Mouse (Mus musculus) kidney, embryonic 16.5 days (tissue): ENCODE results near the gene Depdc1b. TPM values are rescaled to one million over a fixed set of nuclear protein-coding genes. Genes with fewer than 3 reads are reported as not detected.

ENCODE experiments used
- ATAC-seq: fragments of 200-750 bp; cut with Nextera tagmentation; 2 replicates; pipeline ENCODE4 v1.8.0; 2017; ENCODE audit warnings: moderate TSS enrichment; ENCODE audit not compliant: low FRiP score, low TSS enrichment
- H3K27ac ChIP-seq: fragments of 300-500 bp; sonication (generic); 2 replicates; pipeline ENCODE4 v1.5.1; 2014; ENCODE audit warnings: low read length
- H3K27me3 ChIP-seq: fragments of 300-500 bp; sonication (generic); 2 replicates; pipeline ENCODE4 v1.6.1; 2014; ENCODE audit warnings: low read length, control low read depth, mixed read lengths; ENCODE audit not compliant: insufficient read depth
- H3K36me3 ChIP-seq: fragments of 300-500 bp; sonication (generic); 2 replicates; pipeline ENCODE4 v1.6.1; 2014; ENCODE audit warnings: low read length, control low read depth, mixed read lengths; ENCODE audit not compliant: insufficient read depth
- H3K4me1 ChIP-seq: fragments of 300-500 bp; sonication (generic); 2 replicates; pipeline ENCODE4 v1.6.1; 2014; ENCODE audit warnings: low read length, control low read depth, mixed read lengths; ENCODE audit not compliant: insufficient read depth
- H3K4me2 ChIP-seq: fragments of 300-500 bp; sonication (generic); replicated peaks from 2 replicates; pipeline ENCODE4 v1.6.1; 2014; ENCODE audit warnings: low read depth, low read length
- H3K4me3 ChIP-seq: fragments of 300-500 bp; sonication (generic); 2 replicates; pipeline ENCODE4 v1.5.1; 2014; ENCODE audit warnings: mild to moderate bottlenecking, low read length
- H3K9ac ChIP-seq: fragments of 300-500 bp; sonication (generic); replicated peaks from 2 replicates; pipeline ENCODE4 v1.6.1; 2014; ENCODE audit warnings: low read length
- H3K9me3 ChIP-seq: fragments of 300-500 bp; sonication (generic); 2 replicates; pipeline ENCODE4 v1.6.1; 2016; ENCODE audit warnings: low read length, control low read depth
- WGBS: fragments of 180-500 bp; shearing (Covaris S2); extraction: QIAGEN DNeasy Blood & Tissue Kit; methylation state at CpG from one replicate; pipeline ENCODE4 v1.1.7; 2014; 5-methylcytosine and 5-hydroxymethylcytosine counted together
- polyA plus RNA-seq: library from polyadenylated mRNA; unstranded; fragments of >200 nt; fragmentation: Nextera tagmentation; extraction: Ambion mirVana; gene quantifications from 2 replicates; pipeline ENCODE4 v1.2.1, GENCODE M21; 2015

Gene Depdc1b
- polyA plus RNA-seq, 1 experiment from 2014 or later = 12.7 TPM

DNA sequence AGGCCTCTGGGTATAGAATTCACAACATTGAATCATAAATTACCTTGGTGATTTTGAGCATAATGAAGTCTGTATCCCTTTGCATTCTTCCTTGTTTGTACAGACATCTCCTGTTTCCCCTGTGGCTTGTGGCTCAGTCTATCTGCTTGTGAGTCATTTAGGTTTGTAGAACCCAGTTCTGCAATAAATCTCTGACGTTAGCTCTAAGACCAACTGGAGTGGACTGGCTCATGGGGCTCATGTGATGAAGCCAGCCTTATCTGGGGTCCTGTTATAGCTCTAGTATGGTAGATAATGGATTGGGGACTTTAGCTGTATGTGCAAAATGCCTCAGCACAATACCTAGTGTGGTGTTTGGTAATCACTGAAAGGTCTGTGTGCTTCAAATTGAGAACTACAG, 12.3 kb upstream of the Depdc1b start:
- H3K4me2 ChIP-seq = no peak overlapping the region
- H3K9ac ChIP-seq = no peak overlapping the region
- H3K36me3 ChIP-seq = no peaks in the 10 kb centered on the region
- no peaks in the 10 kb centered on the region for H3K9me3 ChIP-seq
- no peak overlapping the region for H3K27ac ChIP-seq
- no peaks in the 10 kb centered on the region for H3K27me3 ChIP-seq
- no peak for ATAC-seq
- no peak overlapping the region for H3K4me3 ChIP-seq
- WGBS = 44% methylated on average over 1 of the region's 1 CpGs
- H3K4me1 ChIP-seq = 0 out of 2 replicates have a peak, but pooled peaks cover 5% of the 10 kb centered on the region

DNA sequence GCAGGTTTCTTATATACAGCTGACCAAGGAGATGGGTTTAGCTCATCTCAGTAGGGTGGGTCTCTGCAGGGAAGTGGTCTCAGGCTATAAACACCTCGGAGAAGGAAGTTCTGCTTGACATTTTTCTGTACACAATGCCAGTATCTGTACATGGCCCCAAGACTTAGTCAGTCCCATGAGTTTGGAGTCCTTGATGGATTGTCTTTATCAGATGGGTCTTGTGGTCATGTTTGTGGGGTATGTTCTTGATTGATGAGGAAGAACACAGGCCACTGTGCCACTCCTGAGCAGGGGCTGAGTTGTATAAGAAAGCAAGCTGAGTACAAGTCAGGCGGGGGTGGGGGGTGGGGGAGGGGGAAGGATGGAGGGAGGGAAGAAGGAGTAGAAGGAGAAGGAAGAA, 11.5 kb upstream of the Depdc1b start:
- no peaks in the 10 kb centered on the region for H3K9me3 ChIP-seq
- ATAC-seq = no peak
- no peaks in the 10 kb centered on the region for H3K36me3 ChIP-seq
- WGBS = 61% methylated on average over 2 of the region's 2 CpGs
- H3K9ac ChIP-seq = no peak overlapping the region
- H3K4me2 ChIP-seq = no peak overlapping the region
- H3K27me3 ChIP-seq = no peaks in the 10 kb centered on the region
- 0 out of 2 replicates have a peak, but pooled peaks cover 5% of the 10 kb centered on the region for H3K4me1 ChIP-seq
- H3K27ac ChIP-seq = no peak overlapping the region
- no peak overlapping the region for H3K4me3 ChIP-seq

DNA sequence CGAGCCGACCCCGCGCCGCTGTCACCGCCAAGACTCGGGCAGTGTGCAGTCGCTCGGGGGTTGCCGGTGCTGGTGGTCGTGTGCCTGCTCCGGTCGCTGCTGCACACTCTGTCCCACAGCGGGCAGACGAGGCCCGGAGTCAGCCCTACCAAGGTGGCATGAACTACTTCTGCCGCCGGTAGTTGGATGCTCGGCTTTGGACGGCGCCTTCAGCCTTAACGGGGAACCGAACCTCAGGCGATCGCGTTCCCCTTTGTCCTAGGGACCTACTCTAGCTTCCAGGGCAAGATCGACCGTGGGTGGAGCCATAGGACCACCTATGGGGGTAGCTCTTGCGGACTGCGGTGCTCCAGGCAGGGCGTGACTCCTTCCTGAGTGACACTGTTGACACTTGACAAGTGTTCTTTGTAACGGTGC, 363 bp downstream of the Depdc1b start:
- H3K4me2 ChIP-seq = peak overlapping the region; percentile 82
- H3K27me3 ChIP-seq = no peaks in the 10 kb centered on the region
- H3K27ac ChIP-seq = no peak overlapping the region
- peaks cover 10% of the 10 kb centered on the region for H3K4me1 ChIP-seq
- peak; percentile 44 for ATAC-seq
- WGBS = under 1% methylated on average over 32 of the region's 32 CpGs
- H3K9me3 ChIP-seq = no peaks in the 10 kb centered on the region
- H3K4me3 ChIP-seq = peak overlapping the region; percentile 79
- no peaks in the 10 kb centered on the region for H3K36me3 ChIP-seq
- H3K9ac ChIP-seq = peak overlapping the region; percentile 65

DNA sequence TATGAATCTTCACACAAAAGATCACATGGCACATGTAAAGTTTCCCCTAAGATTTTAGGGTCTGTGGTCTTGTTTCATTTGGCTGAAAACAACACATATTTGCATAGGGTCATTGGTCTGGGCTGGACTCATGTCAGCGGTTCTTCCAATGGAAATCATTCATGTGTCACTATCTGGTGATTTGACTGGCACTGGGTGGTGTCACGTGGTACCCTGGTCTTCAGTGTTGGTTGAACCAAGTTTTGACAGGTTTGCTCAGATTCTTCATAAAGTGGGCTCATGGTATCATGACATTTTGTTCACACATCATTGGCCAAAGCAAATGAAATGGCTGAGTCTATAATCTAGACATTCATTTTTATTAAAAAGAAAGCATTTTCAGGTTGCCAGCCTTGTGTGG, 1.3 kb downstream of the Depdc1b start:
- peaks cover 10% of the 10 kb centered on the region for H3K4me1 ChIP-seq
- H3K4me2 ChIP-seq = peak overlapping the region; percentile 82
- peak overlapping the region; percentile 79 for H3K4me3 ChIP-seq
- ATAC-seq = no peak
- 79% methylated on average over 2 of the region's 2 CpGs for WGBS
- no peaks in the 10 kb centered on the region for H3K9me3 ChIP-seq
- H3K36me3 ChIP-seq = no peaks in the 10 kb centered on the region
- no peaks in the 10 kb centered on the region for H3K27me3 ChIP-seq
- H3K9ac ChIP-seq = no peak overlapping the region
- no peak overlapping the region for H3K27ac ChIP-seq

DNA sequence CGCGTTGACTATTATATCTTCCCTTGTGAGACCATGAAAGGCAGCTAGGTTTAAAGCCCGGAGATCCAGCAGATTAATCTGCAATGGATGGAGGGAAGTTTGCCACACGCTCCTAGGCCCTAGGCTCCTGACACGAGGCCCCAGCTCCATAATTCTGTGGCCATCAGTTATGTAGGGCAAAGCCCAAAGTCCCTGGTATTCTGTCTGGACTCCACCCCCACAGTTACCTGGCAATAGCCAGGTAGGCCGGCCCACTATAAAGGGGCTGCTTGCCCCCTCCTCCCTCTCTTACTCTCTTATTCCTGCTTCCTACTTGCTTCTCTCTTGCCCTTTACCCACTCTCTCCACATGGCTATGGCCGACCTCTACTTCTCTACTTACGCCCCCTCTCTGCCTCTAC, 2.9 kb downstream of the Depdc1b start:
- no peaks in the 10 kb centered on the region for H3K27me3 ChIP-seq
- H3K27ac ChIP-seq = no peak overlapping the region
- H3K4me2 ChIP-seq = no peak overlapping the region
- H3K9ac ChIP-seq = no peak overlapping the region
- H3K9me3 ChIP-seq = no peaks in the 10 kb centered on the region
- WGBS = 98% methylated on average over 8 of the region's 8 CpGs
- no peak overlapping the region for H3K4me3 ChIP-seq
- ATAC-seq = no peak
- no peaks in the 10 kb centered on the region for H3K36me3 ChIP-seq
- peaks cover 10% of the 10 kb centered on the region for H3K4me1 ChIP-seq

DNA sequence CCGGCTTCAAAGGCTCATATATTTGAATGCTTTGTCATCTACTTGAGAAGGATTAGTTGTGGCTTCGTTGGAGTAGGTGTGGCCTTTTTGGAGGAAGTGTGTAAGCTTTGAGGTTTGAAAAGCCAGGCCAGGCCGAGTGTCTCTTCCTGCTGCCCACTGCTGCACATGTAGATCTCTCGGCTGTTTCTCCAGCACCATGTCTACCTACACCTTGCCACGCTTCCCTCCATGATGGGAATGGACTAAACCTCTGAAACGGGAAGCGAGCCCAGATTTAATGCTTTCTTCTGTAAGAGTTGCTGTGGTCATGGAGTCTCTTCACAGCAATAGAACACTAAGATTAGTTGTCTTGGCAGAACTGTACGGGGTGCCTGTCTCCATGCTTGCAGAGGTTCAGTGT, 4.1 kb downstream of the Depdc1b start:
- H3K27me3 ChIP-seq = no peaks in the 10 kb centered on the region
- no peaks in the 10 kb centered on the region for H3K9me3 ChIP-seq
- WGBS = 91% methylated on average over 8 of the region's 8 CpGs
- H3K9ac ChIP-seq = no peak overlapping the region
- H3K27ac ChIP-seq = no peak overlapping the region
- H3K4me3 ChIP-seq = no peak overlapping the region
- 0 out of 2 replicates have a peak, but pooled peaks cover 6% of the 10 kb centered on the region for H3K36me3 ChIP-seq
- no peak overlapping the region for H3K4me2 ChIP-seq
- no peak for ATAC-seq
- H3K4me1 ChIP-seq = peaks cover 10% of the 10 kb centered on the region

DNA sequence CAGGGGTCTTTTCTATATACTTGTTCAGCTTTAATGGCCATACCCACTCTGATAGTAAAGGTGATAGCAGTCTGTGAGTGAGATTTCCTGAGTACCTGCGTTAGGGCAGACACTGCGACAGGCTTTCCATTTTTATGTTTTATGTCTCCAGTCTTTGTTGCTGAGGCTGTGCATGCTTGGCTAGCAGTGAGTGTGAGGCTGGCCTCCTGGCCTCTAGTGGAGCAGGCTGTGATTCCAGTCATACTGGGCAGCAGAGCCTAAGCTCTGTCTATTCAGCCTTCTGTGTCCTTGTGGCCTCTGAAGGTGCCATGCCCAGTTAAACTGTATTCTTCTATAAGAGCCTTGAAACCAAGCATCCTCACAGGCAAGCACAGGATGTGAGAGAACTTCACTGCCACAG, 6.3 kb downstream of the Depdc1b start:
- Histone ChIP-seq H3K36me3 (0 out of 2 replicates have a peak, but pooled peaks cover 9% of the 10 kb centered on the region), H3K4me2 (no peak overlapping the region), H3K9me3 (no peaks in the 10 kb centered on the region), H3K9ac (no peak overlapping the region), H3K4me3 (no peak overlapping the region), H3K27me3 (no peaks in the 10 kb centered on the region), H3K27ac (no peak overlapping the region), H3K4me1 (0 out of 2 replicates have a peak, but pooled peaks cover under 1% of the 10 kb centered on the region)
- ATAC-seq = no peak
- WGBS = 68% methylated on average over 2 of the region's 2 CpGs

DNA sequence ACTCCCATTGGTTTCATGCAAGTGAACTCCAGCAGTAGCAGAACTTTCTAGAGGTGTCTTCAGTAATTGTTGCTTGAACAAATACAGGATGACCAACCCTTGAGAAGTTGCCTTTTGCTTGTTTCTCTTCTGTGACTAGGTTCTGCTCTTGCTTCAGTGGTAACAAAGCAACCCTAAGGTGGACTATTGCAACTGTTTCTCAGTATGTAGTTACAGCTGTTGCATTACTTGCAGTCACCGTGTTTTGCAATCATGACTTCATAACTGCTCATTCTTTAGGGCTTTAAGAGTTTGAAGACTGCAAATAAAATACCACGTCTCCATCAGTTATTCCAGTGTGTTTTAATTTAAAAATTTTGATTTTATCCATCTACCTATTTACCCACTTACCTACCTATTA, 7.2 kb downstream of the Depdc1b start:
- H3K9ac ChIP-seq = no peak overlapping the region
- WGBS = 94% methylated on average over 2 of the region's 2 CpGs

DNA sequence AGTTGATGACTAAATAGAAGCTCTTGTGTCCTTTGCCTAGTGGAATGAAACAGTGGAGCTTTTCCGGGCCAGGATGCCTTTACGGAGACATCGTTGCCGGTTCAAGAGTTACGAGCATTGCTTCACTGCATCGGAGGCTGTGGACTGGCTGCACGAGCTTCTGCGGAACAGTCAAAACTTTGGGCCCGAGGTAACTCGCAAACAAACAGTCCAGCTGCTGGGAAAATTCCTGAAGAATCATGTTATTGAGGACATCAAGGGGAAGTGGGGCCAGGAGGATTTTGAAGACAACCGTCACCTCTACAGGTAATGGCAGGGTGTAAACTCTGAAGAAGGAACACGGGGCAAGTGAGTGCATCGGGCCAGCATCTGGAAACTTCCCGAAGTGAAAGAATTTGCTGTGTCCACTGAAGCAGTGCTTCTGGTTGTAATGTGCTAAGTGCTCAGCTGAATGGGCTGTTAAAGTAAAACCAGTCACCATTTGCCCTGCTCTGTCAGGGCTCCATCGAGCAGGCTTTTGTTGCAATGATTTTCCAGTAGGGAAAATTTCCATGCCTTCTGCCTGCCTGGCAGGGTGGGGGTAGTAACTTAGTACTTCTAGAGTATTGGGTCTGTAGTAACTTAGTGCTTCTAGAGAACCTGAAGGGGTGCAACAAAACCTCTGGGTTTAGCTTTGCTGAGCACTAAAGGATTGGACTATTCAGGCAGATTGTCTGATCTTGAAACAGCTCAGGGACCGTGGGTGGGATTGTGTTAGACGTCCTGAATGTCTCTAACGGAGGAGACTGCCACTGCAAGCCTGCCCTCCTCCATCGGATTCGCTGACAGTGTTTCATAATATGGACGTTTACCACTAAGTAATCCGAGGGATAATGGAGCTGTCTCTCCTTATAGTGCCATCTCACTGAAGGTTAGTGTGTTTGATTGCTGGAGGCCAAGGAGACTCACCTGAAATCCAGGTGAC, 8.0 kb downstream of the Depdc1b start:
- Histone ChIP-seq H3K9ac (no peak overlapping the region), H3K27ac (peak overlapping the region; percentile 74), H3K4me3 (no peak overlapping the region), H3K36me3 (0 out of 2 replicates have a peak, but pooled peaks cover 9% of the 10 kb centered on the region), H3K27me3 (no peaks in the 10 kb centered on the region), H3K4me1 (no peaks in the 10 kb centered on the region), H3K4me2 (no peak overlapping the region), H3K9me3 (no peaks in the 10 kb centered on the region)
- peak; percentile 87 for ATAC-seq
- WGBS = 60% methylated on average over 22 of the region's 22 CpGs

More for the DNA sequence above, 7.2 kb downstream of the Depdc1b start:
- Histone ChIP-seq H3K27me3 (no peaks in the 10 kb centered on the region), H3K9me3 (no peaks in the 10 kb centered on the region), H3K4me1 (no peaks in the 10 kb centered on the region), H3K27ac (no peak overlapping the region), H3K4me3 (no peak overlapping the region), H3K4me2 (no peak overlapping the region), H3K36me3 (0 out of 2 replicates have a peak, but pooled peaks cover 9% of the 10 kb centered on the region)
- no peak for ATAC-seq

DNA sequence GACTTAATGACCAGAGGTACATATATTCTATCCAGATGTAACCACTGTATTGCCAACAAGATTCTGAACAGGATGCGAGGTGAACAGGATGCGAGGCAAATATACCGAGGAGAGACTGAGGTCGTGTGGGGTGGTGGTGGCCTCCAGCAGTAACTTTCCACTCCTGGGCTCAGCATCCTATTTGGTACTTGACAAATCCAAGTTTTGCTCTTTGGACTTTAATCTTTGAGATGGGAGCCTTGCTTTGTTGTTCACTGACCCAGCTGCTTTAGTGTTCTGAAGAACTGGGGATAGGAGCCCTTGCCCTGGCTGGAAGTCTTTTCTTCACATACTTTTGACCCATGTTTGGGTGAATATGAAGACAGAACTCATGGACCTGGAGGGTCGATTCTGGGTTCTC, 9.7 kb downstream of the Depdc1b start:
- peak overlapping the region; percentile 63 for H3K27ac ChIP-seq
- no peak overlapping the region for H3K9ac ChIP-seq
- H3K4me3 ChIP-seq = no peak overlapping the region
- H3K36me3 ChIP-seq = 0 out of 2 replicates have a peak, but pooled peaks cover 9% of the 10 kb centered on the region
- no peaks in the 10 kb centered on the region for H3K27me3 ChIP-seq
- ATAC-seq = no peak
- H3K9me3 ChIP-seq = no peaks in the 10 kb centered on the region
- no peaks in the 10 kb centered on the region for H3K4me1 ChIP-seq
- 77% methylated on average over 5 of the region's 5 CpGs for WGBS
- no peak overlapping the region for H3K4me2 ChIP-seq
